Comparison of ENCODE assay signal across 23 mouse cellular contexts in genomic region chr10:13331405-13332032, GRCm38 (mm10).
DNase-seq lines count a peak whose midpoint lies in the region; ATAC-seq lines count a peak whose summit lies in the region.
"Had no signal": no experiment of that assay in that cellular context is flagged by ENCODE, and none has a peak within 500 bp of the region (broad histone marks: within the 10 kb centered on the region; RNA-seq: fewer than 3 reads in every experiment).

No protein-coding gene starts in this region.

- 50% methylated on average over 4 of the region's 4 CpGs for WGBS in kidney, embryonic 15.5 days
- WGBS in lung, embryonic 15.5 days, result 26% methylated on average over 4 of the region's 4 CpGs
- 38% methylated on average over 4 of the region's 4 CpGs for WGBS in intestine, embryonic 15.5 days
- 88% methylated on average over 4 of the region's 4 CpGs for WGBS in hindbrain, embryonic 11.5 days

- no peak overlapping the region for H3K4me2 ChIP-seq in kidney, embryonic 15.5 days
- no peak overlapping the region for H3K4me2 ChIP-seq in lung, embryonic 15.5 days
- H3K4me2 ChIP-seq in intestine, embryonic 15.5 days (replicated peaks), result no peak overlapping the region
- no peak overlapping the region for H3K4me2 ChIP-seq in hindbrain, embryonic 11.5 days (replicated peaks; ENCODE audit: low read depth, low read length)
- H3K4me2 ChIP-seq: forebrain, embryonic 13.5 days; heart, embryonic 15.5 days had no signal

- H3K9me3 ChIP-seq in kidney, embryonic 15.5 days (replicated peaks), result no peaks in the 10 kb centered on the region
- H3K9me3 ChIP-seq in lung, embryonic 15.5 days, result no peaks in the 10 kb centered on the region
- no peaks in the 10 kb centered on the region for H3K9me3 ChIP-seq in intestine, embryonic 15.5 days
- H3K9me3 ChIP-seq in hindbrain, embryonic 11.5 days (ENCODE audit: control insufficient read depth, low read length), result no peaks in the 10 kb centered on the region
- H3K9me3 ChIP-seq: embryonic facial prominence, embryonic 10.5 days; forebrain, embryonic 13.5 days; G1E; heart, embryonic 10.5 days; heart, embryonic 15.5 days; hindbrain, embryonic 10.5 days had no signal

- peak; percentile 19; the same call in 1 of the 2 replicates for ATAC-seq in frontal cortex, adult (ENCODE audit: low TSS enrichment)
- ATAC-seq in kidney, embryonic 15.5 days (replicated peaks; ENCODE audit: low FRiP score), result no peak
- ATAC-seq in lung, embryonic 15.5 days (ENCODE audit: borderline replicate concordance, extremely low read depth, low FRiP score, low TSS enrichment), result peak; percentile 64
- ATAC-seq in intestine, embryonic 15.5 days, result peak; percentile 79
- no peak for ATAC-seq in hindbrain, embryonic 11.5 days (ENCODE audit: low FRiP score)
- ATAC-seq: CD4-positive, CD25-positive, alpha-beta regulatory T cell, adult 4 months; forebrain, embryonic 13.5 days; forebrain, postnatal 0 days had no signal

- no peaks in the 10 kb centered on the region for H3K27me3 ChIP-seq in kidney, embryonic 15.5 days
- H3K27me3 ChIP-seq in lung, embryonic 15.5 days, result no peaks in the 10 kb centered on the region
- no peaks in the 10 kb centered on the region for H3K27me3 ChIP-seq in intestine, embryonic 15.5 days (replicated peaks)
- H3K27me3 ChIP-seq in hindbrain, embryonic 11.5 days (ENCODE audit: control insufficient read depth, insufficient read depth, low read length), result no peaks in the 10 kb centered on the region
- H3K27me3 ChIP-seq: forebrain, embryonic 13.5 days; heart, embryonic 15.5 days had no signal

- H3K36me3 ChIP-seq in kidney, embryonic 15.5 days, result no peaks in the 10 kb centered on the region
- no peaks in the 10 kb centered on the region for H3K36me3 ChIP-seq in lung, embryonic 15.5 days
- no peaks in the 10 kb centered on the region for H3K36me3 ChIP-seq in intestine, embryonic 15.5 days
- no peaks in the 10 kb centered on the region for H3K36me3 ChIP-seq in hindbrain, embryonic 11.5 days (ENCODE audit: control insufficient read depth, insufficient read depth, low read length)
- H3K36me3 ChIP-seq: embryonic facial prominence, embryonic 10.5 days; G1E; heart, embryonic 10.5 days; heart, embryonic 15.5 days; hindbrain, embryonic 10.5 days had no signal

- H3K9ac ChIP-seq in kidney, embryonic 15.5 days, result no peak overlapping the region
- no peak overlapping the region for H3K9ac ChIP-seq in lung, embryonic 15.5 days
- H3K9ac ChIP-seq in intestine, embryonic 15.5 days, result no peak overlapping the region
- no peak overlapping the region for H3K9ac ChIP-seq in hindbrain, embryonic 11.5 days (ENCODE audit: low read depth, low read length)
- H3K9ac ChIP-seq: forebrain, embryonic 13.5 days; forebrain, postnatal 0 days; heart, embryonic 15.5 days had no signal

- no peak overlapping the region for H3K4me3 ChIP-seq in kidney, embryonic 15.5 days (replicated peaks)
- H3K4me3 ChIP-seq in lung, embryonic 15.5 days, result no peak overlapping the region
- H3K4me3 ChIP-seq in intestine, embryonic 15.5 days (replicated peaks), result no peak overlapping the region
- no peak overlapping the region for H3K4me3 ChIP-seq in hindbrain, embryonic 11.5 days (ENCODE audit: low read depth, low read length)
- H3K4me3 ChIP-seq: embryonic facial prominence, embryonic 10.5 days; forebrain, embryonic 13.5 days; heart, embryonic 10.5 days; heart, embryonic 15.5 days; hindbrain, embryonic 10.5 days had no signal

- DNase-seq in frontal cortex, postnatal 25 days (ENCODE audit: low spot score in 2 of 2), result no peak
- no peak for DNase-seq in kidney, adult 11 months
- no peak for DNase-seq in lung, postnatal 14 days
- DNase-seq in hindbrain, embryonic 11.5 days (ENCODE audit: low spot score), result no peak
- DNase-seq: adrenal gland, adult 8-10 months; adrenal gland, postnatal 36 days; B cell, adult 2 months; cerebellum, adult 2 months; cerebellum, postnatal 10 days; forebrain, postnatal 0 days; gastrocnemius, postnatal 36 days; heart, adult 18-20 months had no signal

- H3K4me1 ChIP-seq in kidney, embryonic 15.5 days, result peaks cover 14% of the 10 kb centered on the region; the same call in 1 of the 2 replicates
- peaks cover 28% of the 10 kb centered on the region for H3K4me1 ChIP-seq in lung, embryonic 15.5 days
- H3K4me1 ChIP-seq in intestine, embryonic 15.5 days (replicated peaks), result no peaks in the 10 kb centered on the region
- H3K4me1 ChIP-seq in hindbrain, embryonic 11.5 days (replicated peaks; ENCODE audit: control insufficient read depth, insufficient read depth, low read length), result no peaks in the 10 kb centered on the region
- H3K4me1 ChIP-seq: hindbrain, embryonic 10.5 days had no signal

- peak overlapping the region; percentile 73 for H3K27ac ChIP-seq in kidney, embryonic 15.5 days
- H3K27ac ChIP-seq in lung, embryonic 15.5 days, result peak overlapping the region; percentile 27; the same call in 1 of the 2 replicates
- no peak overlapping the region for H3K27ac ChIP-seq in intestine, embryonic 15.5 days
- H3K27ac ChIP-seq in hindbrain, embryonic 11.5 days (ENCODE audit: low read depth, low read length), result no peak overlapping the region
- H3K27ac ChIP-seq: embryonic facial prominence, embryonic 10.5 days; forebrain, embryonic 13.5 days; heart, embryonic 10.5 days; hindbrain, embryonic 10.5 days had no signal

Comparison
In these comparisons a context has a peak if more than half of its experiments do, and no peak if none do; other contexts are left out.
1. ATAC-seq: peak in frontal cortex, adult (single experiment), lung, embryonic 15.5 days (single experiment) and intestine, embryonic 15.5 days (single experiment); none in kidney, embryonic 15.5 days (single experiment) and hindbrain, embryonic 11.5 days (single experiment).
2. H3K27ac ChIP-seq: peak in kidney, embryonic 15.5 days (single experiment) and lung, embryonic 15.5 days (single experiment); none in intestine, embryonic 15.5 days (single experiment) and hindbrain, embryonic 11.5 days (single experiment).